Mouse (Mus musculus) spleen, adult 2 months (tissue): ENCODE measurements around the gene Lce1e. TPM values are rescaled to one million over a fixed set of nuclear protein-coding genes. Genes with fewer than 3 reads are reported as not detected.

Experiments
- DNase-seq, 2 experiments: peaks; one replicate each; pipeline versions ENCODE4 v3.0.0 to v3.0.0-alpha.2; 2012 to 2021; ENCODE audit warnings: low spot score in 2 of 2, low read depth in 1 of 2
- H3K27ac ChIP-seq: fragments of 200-500 bp; 2 replicates; pipeline ENCODE4 v1.5.1; 2012; ENCODE audit warnings: low read length, inconsistent platforms; ENCODE audit not compliant: insufficient read depth
- H3K27me3 ChIP-seq: fragments of 200-500 bp; 2 replicates; pipeline ENCODE4 v1.6.1; 2012; ENCODE audit warnings: mild to moderate bottlenecking, moderate library complexity, low read length, inconsistent platforms; ENCODE audit not compliant: control insufficient read depth, insufficient read depth
- H3K36me3 ChIP-seq: fragments of 200-500 bp; 2 replicates; pipeline ENCODE4 v1.6.1; 2012; ENCODE audit warnings: mild to moderate bottlenecking, low read length, inconsistent platforms; ENCODE audit not compliant: control insufficient read depth, insufficient read depth
- H3K4me1 ChIP-seq: fragments of 200-500 bp; 2 replicates; pipeline ENCODE4 v1.6.1; 2011; ENCODE audit warnings: inconsistent platforms; ENCODE audit not compliant: control insufficient read depth, insufficient read depth, insufficient read length
- H3K4me3 ChIP-seq: fragments of 200-500 bp; 2 replicates; pipeline ENCODE4 v1.5.1; 2011; ENCODE audit warnings: mild to moderate bottlenecking, inconsistent platforms; ENCODE audit not compliant: insufficient read depth, insufficient read length; ENCODE audit errors: extremely low read depth
- CTCF ChIP-seq: fragments of 200-500 bp; IDR thresholded peaks from 2 replicates; pipeline ENCODE4 v1.5.1; 2011; ENCODE audit warnings: mild to moderate bottlenecking, inconsistent platforms; ENCODE audit not compliant: insufficient read depth, insufficient read length, insufficient replicate concordance; ENCODE audit errors: extremely low read depth
- POLR2A ChIP-seq: fragments of 200-500 bp; IDR thresholded peaks from 2 replicates; pipeline ENCODE4 v1.6.1; 2011; ENCODE audit warnings: low read depth, low read length, inconsistent platforms
- WGBS: fragments of 180-500 bp; shearing (Covaris S2); methylation state at CpG from one replicate; pipeline ENCODE4 v1.1.7; 2018; 5-methylcytosine and 5-hydroxymethylcytosine counted together
- polyA plus RNA-seq: library from polyadenylated mRNA; depleted of rRNA; stranded (reverse); fragments of >200 nt; gene quantifications from 2 replicates; pipeline ENCODE4 v1.2.3, GENCODE M21; 2012; rRNA removed

Lce1e gene
- not detected in 2 replicates for polyA plus RNA-seq

GRCm38 (mm10) chr3:92708974-92709373 lies at the start of gene Lce1e:
TSS of gene Lce1e (minus strand) at chr3:92709074.
- DNase-seq, result no peak
- no peak within 1 kb of the TSS for H3K4me3 ChIP-seq
- no peaks in the 10 kb centered on the region for H3K27me3 ChIP-seq
- H3K36me3 ChIP-seq, result no peaks in the 10 kb centered on the region
- H3K27ac ChIP-seq, result no peak within 1 kb of the TSS
- TF ChIP-seq CTCF (no peak), POLR2A (no peak)
- WGBS, result 78% methylated on average over 2 of the region's 2 CpGs
- no peaks in the 10 kb centered on the region for H3K4me1 ChIP-seq

DNA sequence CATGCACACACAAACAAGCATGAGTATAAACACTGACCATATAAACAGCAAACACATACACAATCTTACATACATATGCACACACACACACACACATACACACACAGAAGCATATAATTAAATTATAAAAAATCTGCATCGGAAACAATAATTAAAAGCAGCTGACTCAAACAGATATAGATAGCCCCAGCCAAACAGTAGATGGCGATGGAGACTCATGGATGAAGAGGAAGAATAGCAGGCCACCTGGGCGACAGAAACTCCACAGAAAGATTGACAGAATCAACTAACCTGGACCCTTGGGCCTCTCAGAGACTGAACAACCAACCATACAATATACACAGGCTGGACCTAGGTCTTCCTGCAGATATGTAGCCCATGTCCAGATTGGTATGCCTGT lies 44.3 kb upstream of the Lce1e start:
- Histone ChIP-seq H3K4me1 (no peaks in the 10 kb centered on the region), H3K27ac (no peak overlapping the region), H3K36me3 (no peaks in the 10 kb centered on the region), H3K27me3 (no peaks in the 10 kb centered on the region), H3K4me3 (no peak overlapping the region)
- DNase-seq, result no peak
- no peak for TF ChIP-seq POLR2A
- no peak for TF ChIP-seq CTCF
- 41% methylated on average over 3 of the region's 3 CpGs for WGBS

DNA sequence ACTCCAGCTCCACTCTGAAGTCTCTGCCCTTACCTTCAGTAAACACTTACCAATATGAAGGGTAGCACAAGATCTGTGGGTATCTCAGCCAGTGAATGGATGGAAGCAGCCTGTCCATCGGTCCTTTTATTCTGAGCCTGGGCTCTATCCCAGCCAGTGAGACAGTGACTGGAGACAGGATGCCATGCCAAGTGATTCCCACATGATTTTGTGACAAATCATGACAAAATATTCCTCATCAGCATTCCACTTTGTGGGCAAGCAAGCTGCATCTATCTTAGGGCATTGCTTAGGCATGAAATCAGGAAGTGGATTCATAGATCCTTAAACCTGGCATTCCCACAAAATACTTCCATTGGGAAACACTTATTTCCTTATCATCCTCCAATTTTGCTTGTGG lies 43.4 kb upstream of the Lce1e start, which contains the start of gene Lce1g:
Gene Lce1g (minus strand): TSS at position 101 of the 400 bp plus-strand sequence.
- Histone ChIP-seq H3K27ac (no peak within 1 kb of the TSS), H3K4me3 (no peak within 1 kb of the TSS), H3K4me1 (no peaks in the 10 kb centered on the region), H3K27me3 (no peaks in the 10 kb centered on the region), H3K36me3 (no peaks in the 10 kb centered on the region)
- DNase-seq, result no peak
- TF ChIP-seq POLR2A (no peak), CTCF (no peak)
- 97% methylated on average over 1 of the region's 1 CpGs for WGBS

DNA sequence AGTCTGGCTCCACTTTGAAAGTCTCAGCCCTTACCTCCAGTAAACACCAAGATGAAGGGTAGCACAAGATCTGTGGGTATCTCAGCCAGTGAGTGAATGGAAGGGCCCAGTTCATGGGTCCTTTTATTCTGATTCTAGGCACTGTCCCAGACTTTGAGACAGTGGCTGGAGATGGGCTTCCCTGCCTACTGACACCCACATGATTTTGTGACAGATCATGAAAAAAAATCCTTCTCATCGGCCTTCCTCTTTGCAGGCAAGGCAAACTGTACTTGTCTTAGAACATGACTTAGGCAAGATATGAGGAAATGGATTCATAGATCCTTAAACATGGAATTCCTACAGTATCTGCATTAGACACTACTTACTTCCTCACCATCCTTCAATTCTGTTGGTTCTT lies 30.1 kb upstream of the Lce1e start, which contains the start of gene Gm38119:
Gene Gm38119 (minus strand): TSS at position 101 of the 400 bp plus-strand sequence.
- no peak for DNase-seq
- TF ChIP-seq POLR2A (no peak), CTCF (no peak)
- H3K4me1 ChIP-seq, result no peaks in the 10 kb centered on the region
- H3K27ac ChIP-seq, result no peak within 1 kb of the TSS
- 70% methylated on average over 1 of the region's 1 CpGs for WGBS
- H3K36me3 ChIP-seq, result no peaks in the 10 kb centered on the region
- H3K4me3 ChIP-seq, result no peak within 1 kb of the TSS
- no peaks in the 10 kb centered on the region for H3K27me3 ChIP-seq

DNA sequence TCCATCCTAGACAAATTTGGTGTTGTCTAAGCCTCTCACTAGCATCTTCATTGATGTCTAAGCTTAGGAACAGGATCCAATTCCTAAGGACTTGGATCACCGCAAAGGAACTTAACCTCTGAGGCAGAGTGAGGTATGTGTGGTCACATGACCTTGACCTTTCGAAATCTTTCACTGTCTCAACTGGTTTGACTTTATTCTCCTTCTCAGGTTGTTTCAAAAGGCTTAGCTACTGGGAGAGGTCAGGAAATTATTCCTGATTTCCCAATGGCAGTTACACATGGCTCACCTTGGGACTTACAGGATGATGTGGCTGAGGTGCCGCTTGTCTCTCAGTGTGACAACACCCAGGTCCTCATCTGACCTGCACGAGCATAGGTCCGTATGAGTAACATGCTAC lies 13.8 kb upstream of the Lce1e start:
- 87% methylated on average over 5 of the region's 5 CpGs for WGBS
- H3K36me3 ChIP-seq, result no peaks in the 10 kb centered on the region
- H3K4me3 ChIP-seq, result no peak overlapping the region
- no peaks in the 10 kb centered on the region for H3K4me1 ChIP-seq
- TF ChIP-seq POLR2A (no peak), CTCF (no peak)
- H3K27ac ChIP-seq, result no peak overlapping the region
- H3K27me3 ChIP-seq, result no peaks in the 10 kb centered on the region
- DNase-seq, result no peak

DNA sequence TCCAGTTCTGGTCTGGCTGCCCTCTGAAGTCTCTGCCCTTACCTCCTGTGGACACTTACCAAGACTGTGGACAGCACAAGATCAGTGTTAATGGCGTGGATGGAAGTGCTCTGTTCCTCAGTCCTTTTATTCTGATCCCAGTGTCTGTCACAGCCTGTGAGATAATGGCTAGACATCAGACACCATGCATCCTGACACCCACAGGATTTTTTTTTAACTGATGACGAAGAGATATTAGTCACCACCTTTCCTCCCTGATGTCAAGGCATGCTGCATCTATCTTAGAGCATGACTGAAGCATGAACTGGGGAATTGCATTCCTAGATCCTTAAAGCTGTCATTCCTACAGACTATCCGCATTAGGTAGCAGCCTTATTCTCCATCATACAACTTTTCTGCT lies 11.4 kb upstream of the Lce1e start, which contains the start of gene Lce1f:
Gene Lce1f (minus strand): TSS at position 101 of the 400 bp plus-strand sequence.
- Histone ChIP-seq H3K36me3 (no peaks in the 10 kb centered on the region), H3K27ac (no peak within 1 kb of the TSS), H3K4me3 (no peak within 1 kb of the TSS), H3K4me1 (no peaks in the 10 kb centered on the region), H3K27me3 (no peaks in the 10 kb centered on the region)
- TF ChIP-seq CTCF, result no peak
- no peak for TF ChIP-seq POLR2A
- no peak for DNase-seq
- 73% methylated on average over 3 of the region's 3 CpGs for WGBS

GRCm38 (mm10) chr3:92715122-92715521 lies 6.2 kb upstream of the Lce1e start:
- H3K4me3 ChIP-seq, result no peak overlapping the region
- no peak for DNase-seq
- H3K36me3 ChIP-seq, result no peaks in the 10 kb centered on the region
- H3K27me3 ChIP-seq, result no peaks in the 10 kb centered on the region
- TF ChIP-seq POLR2A (no peak), CTCF (no peak)
- H3K4me1 ChIP-seq, result no peaks in the 10 kb centered on the region
- no peak overlapping the region for H3K27ac ChIP-seq
